Mouse (Mus musculus) neural tube, embryonic 13.5 days (tissue): Measurements from ENCODE around the gene Gfm2. TPM values are rescaled to one million over a fixed set of nuclear protein-coding genes. Genes with fewer than 3 reads are reported as not detected.

Source experiments
- ATAC-seq: fragments of 200-750 bp; cut with Nextera tagmentation; 2 replicates; pipeline ENCODE4 v1.8.0; 2017; ENCODE audit warnings: low read depth, mild to moderate bottlenecking, moderate TSS enrichment, moderate library complexity
- H3K27ac ChIP-seq: fragments of 300-500 bp; sonication (generic); replicated peaks from 2 replicates; pipeline ENCODE4 v1.5.1; 2015; ENCODE audit warnings: moderate library complexity, mild to moderate bottlenecking, inconsistent platforms
- H3K27me3 ChIP-seq: fragments of 300-500 bp; sonication (generic); 2 replicates; pipeline ENCODE4 v1.6.1; 2015; ENCODE audit warnings: mild to moderate bottlenecking, inconsistent platforms
- H3K36me3 ChIP-seq: fragments of 300-500 bp; sonication (generic); 2 replicates; pipeline ENCODE4 v1.6.1; 2015; ENCODE audit warnings: mild to moderate bottlenecking, inconsistent platforms
- H3K4me1 ChIP-seq: fragments of 300-500 bp; sonication (generic); replicated peaks from 2 replicates; pipeline ENCODE4 v1.6.1; 2015; ENCODE audit warnings: inconsistent platforms
- H3K4me2 ChIP-seq: fragments of 300-500 bp; sonication (generic); 2 replicates; pipeline ENCODE4 v1.6.1; 2015; ENCODE audit warnings: inconsistent platforms, mild to moderate bottlenecking, moderate library complexity
- H3K4me3 ChIP-seq: fragments of 300-500 bp; sonication (generic); 2 replicates; pipeline ENCODE4 v1.5.1; 2015; ENCODE audit warnings: mild to moderate bottlenecking, inconsistent platforms
- H3K9ac ChIP-seq: fragments of 300-500 bp; sonication (generic); 2 replicates; pipeline ENCODE4 v1.6.1; 2015; ENCODE audit warnings: moderate library complexity, mild to moderate bottlenecking, inconsistent platforms
- H3K9me3 ChIP-seq: fragments of 300-500 bp; sonication (generic); 2 replicates; pipeline ENCODE4 v1.6.1; 2016; ENCODE audit warnings: inconsistent platforms
- WGBS: fragments of 180-500 bp; shearing (Covaris S2); methylation state at CpG from one replicate; pipeline ENCODE4 v1.1.7; 2015; 5-methylcytosine and 5-hydroxymethylcytosine counted together
- polyA plus RNA-seq: library from polyadenylated mRNA; unstranded; fragments of >200 nt; fragmentation: Nextera tagmentation; extraction: Ambion mirVana; gene quantifications from 2 replicates; pipeline ENCODE4 v1.2.1, GENCODE M21; 2015

Gfm2 gene
- polyA plus RNA-seq, 1 experiment from 2014 or later, result 32.7 TPM

- ATAC-seq, result no peak
- WGBS, result 47% methylated on average over 12 of the region's 12 CpGs
- H3K4me1 ChIP-seq, result peaks cover 27% of the 10 kb centered on the region
- H3K27me3 ChIP-seq, result no peaks in the 10 kb centered on the region
- H3K4me2 ChIP-seq, result no peak overlapping the region
- H3K9me3 ChIP-seq, result no peaks in the 10 kb centered on the region
- no peaks in the 10 kb centered on the region for H3K36me3 ChIP-seq
- no peak overlapping the region for H3K27ac ChIP-seq
- H3K9ac ChIP-seq, result no peak overlapping the region
- H3K4me3 ChIP-seq, result no peak overlapping the region
These were observed 58.6 kb downstream of the Gfm2 start for GRCm38 (mm10) chr13:97196186-97196924.

GRCm38 (mm10) chr13:97196925-97197218 is 59.1 kb downstream of the Gfm2 start:
- no peaks in the 10 kb centered on the region for H3K9me3 ChIP-seq
- H3K4me2 ChIP-seq, result no peak overlapping the region
- ATAC-seq, result no peak
- WGBS, result 78% methylated on average over 2 of the region's 2 CpGs
- no peaks in the 10 kb centered on the region for H3K27me3 ChIP-seq
- H3K4me3 ChIP-seq, result no peak overlapping the region
- H3K27ac ChIP-seq, result no peak overlapping the region
- no peak overlapping the region for H3K9ac ChIP-seq
- H3K4me1 ChIP-seq, result peaks cover 27% of the 10 kb centered on the region
- H3K36me3 ChIP-seq, result no peaks in the 10 kb centered on the region

- Histone ChIP-seq H3K36me3 (no peaks in the 10 kb centered on the region), H3K4me1 (peaks cover 20% of the 10 kb centered on the region), H3K4me3 (peak within 1 kb of the TSS; percentile 55), H3K9ac (peak within 1 kb of the TSS; percentile 69), H3K27ac (0 out of 2 replicates have a peak within 1 kb of the TSS, but pooled peaks have one; percentile 4), H3K4me2 (peak within 1 kb of the TSS; percentile 71), H3K27me3 (no peaks in the 10 kb centered on the region), H3K9me3 (no peaks in the 10 kb centered on the region)
- WGBS, result 1% methylated on average over 45 of the region's 45 CpGs
- ATAC-seq, result peak; percentile 80
These were observed 60.3 kb downstream of the Gfm2 start, which contains the start of gene Hexb for GRCm38 (mm10) chr13:97197932-97198562. Gene Hexb, minus strand, starts transcription at chr13:97198357.

- H3K4me3 ChIP-seq, result no peak overlapping the region
- 78% methylated on average over 2 of the region's 2 CpGs for WGBS
- ATAC-seq, result no peak
- no peak overlapping the region for H3K9ac ChIP-seq
- no peak overlapping the region for H3K4me2 ChIP-seq
- H3K4me1 ChIP-seq, result peaks cover 20% of the 10 kb centered on the region
- H3K27ac ChIP-seq, result no peak overlapping the region
- no peaks in the 10 kb centered on the region for H3K9me3 ChIP-seq
- no peaks in the 10 kb centered on the region for H3K27me3 ChIP-seq
- no peaks in the 10 kb centered on the region for H3K36me3 ChIP-seq
These were observed 61.4 kb downstream of the Gfm2 start for GRCm38 (mm10) chr13:97199123-97199522.

GRCm38 (mm10) chr13:97201076-97201475 is 63.3 kb downstream of the Gfm2 start:
- no peak for ATAC-seq
- no peaks in the 10 kb centered on the region for H3K36me3 ChIP-seq
- H3K4me3 ChIP-seq, result no peak overlapping the region
- no peak overlapping the region for H3K9ac ChIP-seq
- H3K4me1 ChIP-seq, result peaks cover 30% of the 10 kb centered on the region
- no peaks in the 10 kb centered on the region for H3K9me3 ChIP-seq
- 82% methylated on average over 7 of the region's 7 CpGs for WGBS
- H3K27me3 ChIP-seq, result no peaks in the 10 kb centered on the region
- no peak overlapping the region for H3K27ac ChIP-seq
- no peak overlapping the region for H3K4me2 ChIP-seq

GRCm38 (mm10) chr13:97201896-97202295 is 64.2 kb downstream of the Gfm2 start:
- H3K27me3 ChIP-seq, result no peaks in the 10 kb centered on the region
- ATAC-seq, result no peak

GRCm38 (mm10) chr13:97205052-97205701 is 67.4 kb downstream of the Gfm2 start:
- H3K4me3 ChIP-seq, result peak overlapping the region; percentile 33
- no peaks in the 10 kb centered on the region for H3K9me3 ChIP-seq
- H3K27me3 ChIP-seq, result no peaks in the 10 kb centered on the region
- peaks cover 10% of the 10 kb centered on the region for H3K4me1 ChIP-seq
- ATAC-seq, result peak; percentile 63
- 13% methylated on average over 18 of the region's 18 CpGs for WGBS
- peak overlapping the region; percentile 50; the same call in 1 of the 2 replicates for H3K9ac ChIP-seq
- no peaks in the 10 kb centered on the region for H3K36me3 ChIP-seq
- H3K4me2 ChIP-seq, result peak overlapping the region; percentile 69
- peak overlapping the region; percentile 61; the same call in 1 of the 2 replicates for H3K27ac ChIP-seq

More at GRCm38 (mm10) chr13:97201896-97202295, 64.2 kb downstream of the Gfm2 start:
- Histone ChIP-seq H3K4me1 (peaks cover 24% of the 10 kb centered on the region), H3K4me2 (no peak overlapping the region), H3K36me3 (no peaks in the 10 kb centered on the region), H3K9ac (no peak overlapping the region), H3K4me3 (no peak overlapping the region), H3K27ac (no peak overlapping the region), H3K9me3 (no peaks in the 10 kb centered on the region)
- 80% methylated on average over 4 of the region's 4 CpGs for WGBS

GRCm38 (mm10) chr13:97206046-97206445 is 68.3 kb downstream of the Gfm2 start:
- H3K4me3 ChIP-seq, result no peak overlapping the region
- H3K36me3 ChIP-seq, result no peaks in the 10 kb centered on the region
- no peak overlapping the region for H3K4me2 ChIP-seq
- H3K27me3 ChIP-seq, result no peaks in the 10 kb centered on the region
- ATAC-seq, result no peak
- no peak overlapping the region for H3K27ac ChIP-seq
- peaks cover 10% of the 10 kb centered on the region for H3K4me1 ChIP-seq
- H3K9me3 ChIP-seq, result no peaks in the 10 kb centered on the region
- no peak overlapping the region for H3K9ac ChIP-seq
- WGBS, result 88% methylated on average over 2 of the region's 2 CpGs

- 89% methylated on average over 7 of the region's 7 CpGs for WGBS
- H3K9ac ChIP-seq, result no peak overlapping the region
- no peaks in the 10 kb centered on the region for H3K9me3 ChIP-seq
- no peak overlapping the region for H3K4me3 ChIP-seq
- H3K4me2 ChIP-seq, result no peak overlapping the region
- H3K4me1 ChIP-seq, result peaks cover 10% of the 10 kb centered on the region
- no peak overlapping the region for H3K27ac ChIP-seq
- no peaks in the 10 kb centered on the region for H3K27me3 ChIP-seq
- no peak for ATAC-seq
- H3K36me3 ChIP-seq, result no peaks in the 10 kb centered on the region
These were observed 69.9 kb downstream of the Gfm2 start for GRCm38 (mm10) chr13:97207472-97208111.

GRCm38 (mm10) chr13:97208112-97208478 is 70.4 kb downstream of the Gfm2 start:
- 67% methylated on average over 7 of the region's 7 CpGs for WGBS
- Histone ChIP-seq H3K9ac (no peak overlapping the region), H3K4me2 (no peak overlapping the region), H3K4me1 (peaks cover 10% of the 10 kb centered on the region), H3K36me3 (no peaks in the 10 kb centered on the region), H3K27me3 (no peaks in the 10 kb centered on the region), H3K9me3 (no peaks in the 10 kb centered on the region), H3K27ac (no peak overlapping the region), H3K4me3 (no peak overlapping the region)
- ATAC-seq, result no peak

- H3K9me3 ChIP-seq, result no peaks in the 10 kb centered on the region
- peaks cover 10% of the 10 kb centered on the region for H3K4me1 ChIP-seq
- no peak overlapping the region for H3K9ac ChIP-seq
- H3K4me2 ChIP-seq, result no peak overlapping the region
- no peaks in the 10 kb centered on the region for H3K36me3 ChIP-seq
- no peak overlapping the region for H3K4me3 ChIP-seq
- no peak overlapping the region for H3K27ac ChIP-seq
- ATAC-seq, result no peak
- WGBS, result 73% methylated on average over 3 of the region's 3 CpGs
- no peaks in the 10 kb centered on the region for H3K27me3 ChIP-seq
These were observed 70.8 kb downstream of the Gfm2 start for GRCm38 (mm10) chr13:97208500-97209010.
